8 mouse cellular contexts compared by ENCODE assay signal in genomic region chr9:41734925-41735447, GRCm38 (mm10).
DNase-seq lines count a peak whose midpoint lies in the region; ATAC-seq and TF ChIP-seq lines count a peak whose summit lies in the region.

No protein-coding gene starts in this region.

- no peaks in the 10 kb centered on the region for H3K9me3 ChIP-seq in E14TG2a.4 (ENCODE audit: low read length)
- no peaks in the 10 kb centered on the region for H3K9me3 ChIP-seq in forebrain, embryonic 14.5 days (replicated peaks; ENCODE audit: control insufficient read depth, low read length)
- H3K9me3 ChIP-seq in limb, embryonic 15.5 days, result no peaks in the 10 kb centered on the region

- no peak for TF ChIP-seq CTCF in heart, adult 2 months (IDR thresholded peaks at IDR 0.05)
- TF ChIP-seq CTCF in E14TG2a.4 (conservative IDR thresholded peaks at IDR 0.05; ENCODE audit: low read length), result no peak

- no peaks in the 10 kb centered on the region for H3K27me3 ChIP-seq in heart, adult 2 months (ENCODE audit: control insufficient read depth, insufficient read depth, low read length)
- H3K27me3 ChIP-seq in E14TG2a.4 (ENCODE audit: insufficient read depth, low read length), result peaks cover 2% of the 10 kb centered on the region; the same call in 1 of the 2 replicates
- no peaks in the 10 kb centered on the region for H3K27me3 ChIP-seq in forebrain, embryonic 14.5 days (replicated peaks; ENCODE audit: control insufficient read depth, insufficient read depth, low read length)
- no peaks in the 10 kb centered on the region for H3K27me3 ChIP-seq in limb, embryonic 15.5 days

- peak overlapping the region; percentile 25; the same call in 1 of the 2 replicates for H3K9ac ChIP-seq in heart, adult 2 months (ENCODE audit: low read depth, low read length)
- H3K9ac ChIP-seq in forebrain, embryonic 14.5 days (ENCODE audit: low read length), result peak overlapping the region; percentile 63
- no peak overlapping the region; the same call in 1 of the 2 replicates for H3K9ac ChIP-seq in limb, embryonic 15.5 days

- TF ChIP-seq EP300 in heart, adult 2 months (IDR thresholded peaks at IDR 0.05; ENCODE audit: insufficient read depth, low read depth, low read length), result no peak

- ATAC-seq in forebrain, embryonic 14.5 days, result no peak
- ATAC-seq in limb, embryonic 15.5 days (ENCODE audit: insufficient number of reproducible peaks, low FRiP score, low TSS enrichment, low read depth), result no peak

- H3K27ac ChIP-seq in heart, adult 2 months, result no peak overlapping the region
- peak overlapping the region; percentile 99 for H3K27ac ChIP-seq in forebrain, embryonic 14.5 days (ENCODE audit: low read depth, low read length)
- peak overlapping the region; percentile 88 for H3K27ac ChIP-seq in limb, embryonic 15.5 days

- H3K4me3 ChIP-seq in heart, adult 2 months, result no peak overlapping the region
- peak overlapping the region; percentile 41; the same call in 1 of the 2 replicates for H3K4me3 ChIP-seq in E14TG2a.4 (replicated peaks; ENCODE audit: low read length)
- peak overlapping the region; percentile 32 for H3K4me3 ChIP-seq in forebrain, embryonic 14.5 days (ENCODE audit: low read depth, low read length)
- H3K4me3 ChIP-seq in limb, embryonic 15.5 days, result peak overlapping the region; percentile 41; the same call in 1 of the 2 replicates

- peaks cover 3% of the 10 kb centered on the region for H3K4me1 ChIP-seq in heart, adult 2 months (ENCODE audit: control insufficient read depth, insufficient read depth, low read length)
- peaks cover 31% of the 10 kb centered on the region for H3K4me1 ChIP-seq in E14TG2a.4 (replicated peaks; ENCODE audit: low read depth, low read length)
- H3K4me1 ChIP-seq in forebrain, embryonic 14.5 days (ENCODE audit: control insufficient read depth, insufficient read depth, low read length), result peaks cover 19% of the 10 kb centered on the region
- H3K4me1 ChIP-seq in limb, embryonic 15.5 days, result peaks cover 16% of the 10 kb centered on the region

- no peaks in the 10 kb centered on the region for H3K79me2 ChIP-seq in heart, adult 2 months (replicated peaks; ENCODE audit: control insufficient read depth, insufficient read depth, low read length)

- no peak for DNase-seq in heart, adult 2 months
- DNase-seq in heart, adult 9 months (ENCODE audit: low spot score in 2 of 2), result no peak
- DNase-seq in forebrain, embryonic 14.5 days (ENCODE audit: low spot score), result no peak
- DNase-seq in ovary, postnatal 14 days (ENCODE audit: low spot score), result no peak
- DNase-seq in adrenal gland, adult (ENCODE audit: inconsistent age in 2 of 2, low spot score in 1 of 2), result no peak
- DNase-seq in left cerebral cortex, postnatal 14 days (ENCODE audit: low spot score in 2 of 2), result no peak

- intact Hi-C loops in heart, adult 2 months (cut with DNase I), result no loop called here
- intact Hi-C loops in left cerebral cortex, postnatal 14 days (cut with DNase I), result loop anchor here (5.0 kb wide), 2 partner anchors 148 to 217 kb away; no protein-coding TSS in a partner anchor

- no peak for TF ChIP-seq POLR2A in heart, adult 2 months (IDR thresholded peaks at IDR 0.05; ENCODE audit: insufficient read depth, low read depth, low read length)

- WGBS in heart, adult 2 months, result 40% methylated on average over 8 of the region's 8 CpGs
- WGBS in forebrain, embryonic 14.5 days, result 9% methylated on average over 8 of the region's 8 CpGs
- 22% methylated on average over 8 of the region's 8 CpGs for WGBS in limb, embryonic 15.5 days

- H3K36me3 ChIP-seq in heart, adult 2 months (ENCODE audit: control insufficient read depth, insufficient read depth, low read length), result no peaks in the 10 kb centered on the region
- no peaks in the 10 kb centered on the region for H3K36me3 ChIP-seq in E14TG2a.4 (ENCODE audit: insufficient read depth, low read length)
- H3K36me3 ChIP-seq in forebrain, embryonic 14.5 days (ENCODE audit: control insufficient read depth, insufficient read depth, low read length), result no peaks in the 10 kb centered on the region
- no peaks in the 10 kb centered on the region for H3K36me3 ChIP-seq in limb, embryonic 15.5 days

- peak overlapping the region; percentile 62 for H3K4me2 ChIP-seq in forebrain, embryonic 14.5 days (ENCODE audit: low read length)
- peak overlapping the region; percentile 67 for H3K4me2 ChIP-seq in limb, embryonic 15.5 days
